Mouse (Mus musculus): ENCODE data around the gene Zfp609.

DNA sequence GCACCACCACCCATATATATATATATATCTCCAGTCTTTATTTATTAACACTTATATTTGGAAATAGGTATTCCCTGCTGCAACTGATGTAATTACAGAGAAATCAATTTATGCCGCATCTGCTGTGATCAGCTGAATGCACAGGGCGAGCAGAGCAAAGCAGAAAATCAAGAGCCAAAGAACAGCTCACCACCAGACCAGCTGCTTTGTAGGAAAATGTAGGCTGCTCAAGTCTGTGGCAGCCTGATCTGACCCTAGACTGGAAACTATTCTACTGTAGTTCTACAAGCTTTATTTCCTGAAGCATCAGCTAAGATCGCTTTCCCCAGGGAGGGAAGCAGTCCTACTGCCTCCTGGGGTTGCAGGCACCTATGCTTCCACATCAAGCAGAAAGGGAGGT lies 33.9 kb downstream of the Zfp609 start:
- no peak for TF ChIP-seq EP300 (IDR thresholded peaks at IDR 0.05; ENCODE audit: insufficient read depth, low read depth, low read length)
- TF ChIP-seq CTCF (IDR thresholded peaks at IDR 0.05) = no peak

Data from heart, adult 2 months (tissue).